Comparison of ENCODE assay signal across 1 mouse cellular context in genomic region chr10:19935821-19936367, GRCm38 (mm10).
TF ChIP-seq lines count a peak whose summit lies in the region.

No protein-coding gene starts in this region.

TF ChIP-seq in CH12.LX, 34 proteins besides CTCF, POLR2A, EP300 and RAD21 (continued from another document):
- no peak for TF ChIP-seq USF2 (conservative IDR thresholded peaks at IDR 0.05; ENCODE audit: low read depth, low read length)
